Mouse (Mus musculus) liver, embryonic 12.5 days (tissue): ENCODE results near the gene Col12a1. TPM values are rescaled to one million over a fixed set of nuclear protein-coding genes. Genes with fewer than 3 reads are reported as not detected.
"Not testable (repeated sequence)": the region's sequence is repeated elsewhere in the genome, so short reads cannot be mapped to it uniquely, and the experiment has no call there.

Source experiments
- ATAC-seq: fragments of 200-750 bp; cut with Nextera tagmentation; 2 replicates; pipeline ENCODE4 v1.8.0; 2017; ENCODE audit warnings: moderate number of reproducible peaks, mild to moderate bottlenecking, moderate library complexity
- H3K27ac ChIP-seq: fragments of 300-500 bp; sonication (generic); 2 replicates; pipeline ENCODE4 v1.5.1; 2016; ENCODE audit warnings: mild to moderate bottlenecking
- H3K27me3 ChIP-seq: fragments of 300-500 bp; sonication (generic); replicated peaks from 2 replicates; pipeline ENCODE4 v1.6.1; 2016; ENCODE audit warnings: mild to moderate bottlenecking, moderate library complexity
- H3K36me3 ChIP-seq: fragments of 300-500 bp; sonication (generic); 2 replicates; pipeline ENCODE4 v1.6.1; 2016; ENCODE audit warnings: mild to moderate bottlenecking, moderate library complexity
- H3K4me1 ChIP-seq: fragments of 300-500 bp; sonication (generic); 2 replicates; pipeline ENCODE4 v1.6.1; 2016
- H3K4me2 ChIP-seq: fragments of 300-500 bp; sonication (generic); 2 replicates; pipeline ENCODE4 v1.6.1; 2016; ENCODE audit warnings: mild to moderate bottlenecking, moderate library complexity
- H3K4me3 ChIP-seq: fragments of 300-500 bp; sonication (generic); 2 replicates; pipeline ENCODE4 v1.5.1; 2016; ENCODE audit warnings: mild to moderate bottlenecking, moderate library complexity
- H3K9ac ChIP-seq: fragments of 300-500 bp; sonication (generic); 2 replicates; pipeline ENCODE4 v1.6.1; 2016; ENCODE audit warnings: mild to moderate bottlenecking, moderate library complexity
- H3K9me3 ChIP-seq: fragments of 300-500 bp; sonication (generic); replicated peaks from 2 replicates; pipeline ENCODE4 v1.6.1; 2016; ENCODE audit warnings: mild to moderate bottlenecking, moderate library complexity
- WGBS: fragments of 180-500 bp; shearing (Covaris S2); methylation state at CpG from one replicate; pipeline ENCODE4 v1.1.7; 2016; ENCODE audit not compliant: insufficient replicate concordance; 5-methylcytosine and 5-hydroxymethylcytosine counted together
- polyA plus RNA-seq: library from polyadenylated mRNA; unstranded; fragments of >200 nt; fragmentation: Nextera tagmentation; extraction: Ambion mirVana; gene quantifications from 2 replicates; pipeline ENCODE4 v1.2.1, GENCODE M21; 2016

The Col12a1 gene
- polyA plus RNA-seq, 1 experiment from 2014 or later, result 1.4 TPM

DNA sequence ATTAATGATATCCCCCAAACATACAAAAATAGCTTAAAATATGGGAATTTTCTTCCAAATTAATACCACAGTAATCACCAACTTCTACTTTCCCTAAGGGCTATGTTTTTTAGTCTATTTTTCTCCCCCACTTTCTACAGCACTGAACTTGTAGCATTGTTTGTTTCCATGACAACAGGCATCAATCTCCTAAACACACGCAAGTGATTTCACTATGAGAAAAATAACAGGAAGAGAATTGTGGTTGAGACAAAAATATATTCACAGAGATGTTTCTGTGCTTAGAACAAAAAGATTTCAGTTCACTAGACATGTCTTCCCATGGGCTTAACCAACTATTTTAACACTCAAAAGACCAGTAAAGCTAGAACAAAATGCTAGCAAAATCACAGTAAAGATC is 32.6 kb downstream of the Col12a1 start:
- Histone ChIP-seq H3K4me2 (no peak overlapping the region), H3K4me1 (no peaks in the 10 kb centered on the region), H3K27ac (no peak overlapping the region), H3K9me3 (no peaks in the 10 kb centered on the region), H3K9ac (no peak overlapping the region), H3K36me3 (no peaks in the 10 kb centered on the region), H3K27me3 (no peaks in the 10 kb centered on the region), H3K4me3 (no peak overlapping the region)
- no peak for ATAC-seq
- WGBS, result 71% methylated on average over 1 of the region's 1 CpGs

GRCm38 (mm10) chr9:79680453-79681240 is 38.0 kb downstream of the Col12a1 start:
- H3K9me3 ChIP-seq, result no peaks in the 10 kb centered on the region
- H3K4me3 ChIP-seq, result no peak overlapping the region
- H3K27me3 ChIP-seq, result no peaks in the 10 kb centered on the region
- no peak overlapping the region for H3K27ac ChIP-seq
- H3K9ac ChIP-seq, result no peak overlapping the region
- H3K36me3 ChIP-seq, result no peaks in the 10 kb centered on the region
- 53% methylated on average over 4 of the region's 4 CpGs for WGBS
- H3K4me2 ChIP-seq, result no peak overlapping the region
- ATAC-seq, result no peak
- H3K4me1 ChIP-seq, result no peaks in the 10 kb centered on the region

DNA sequence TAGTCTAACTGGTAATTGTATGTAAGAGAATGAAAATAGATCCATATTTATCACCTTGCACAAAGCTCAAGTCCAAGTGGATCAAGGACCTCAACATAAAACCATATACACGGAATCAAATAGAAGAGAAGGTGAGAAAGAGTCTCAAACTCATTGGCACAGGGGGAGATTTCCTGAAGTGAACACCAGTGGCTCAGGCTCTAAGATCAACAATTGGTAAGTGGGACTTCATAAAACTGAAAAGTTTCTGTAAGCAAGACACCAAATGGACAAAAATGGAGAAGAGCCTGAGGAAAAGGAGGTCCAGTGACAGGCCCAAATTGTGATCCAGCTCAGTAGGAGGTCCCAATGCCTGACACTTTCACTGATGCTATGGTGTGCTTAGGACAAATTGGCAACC is 49.8 kb downstream of the Col12a1 start:
- H3K27me3 ChIP-seq, H3K4me3 ChIP-seq, H3K9me3 ChIP-seq, H3K36me3 ChIP-seq, H3K4me1 ChIP-seq, H3K9ac ChIP-seq, H3K4me2 ChIP-seq, H3K27ac ChIP-seq, ATAC-seq: not testable (repeated sequence)
- 56% methylated on average over 1 of the region's 1 CpGs for WGBS

DNA sequence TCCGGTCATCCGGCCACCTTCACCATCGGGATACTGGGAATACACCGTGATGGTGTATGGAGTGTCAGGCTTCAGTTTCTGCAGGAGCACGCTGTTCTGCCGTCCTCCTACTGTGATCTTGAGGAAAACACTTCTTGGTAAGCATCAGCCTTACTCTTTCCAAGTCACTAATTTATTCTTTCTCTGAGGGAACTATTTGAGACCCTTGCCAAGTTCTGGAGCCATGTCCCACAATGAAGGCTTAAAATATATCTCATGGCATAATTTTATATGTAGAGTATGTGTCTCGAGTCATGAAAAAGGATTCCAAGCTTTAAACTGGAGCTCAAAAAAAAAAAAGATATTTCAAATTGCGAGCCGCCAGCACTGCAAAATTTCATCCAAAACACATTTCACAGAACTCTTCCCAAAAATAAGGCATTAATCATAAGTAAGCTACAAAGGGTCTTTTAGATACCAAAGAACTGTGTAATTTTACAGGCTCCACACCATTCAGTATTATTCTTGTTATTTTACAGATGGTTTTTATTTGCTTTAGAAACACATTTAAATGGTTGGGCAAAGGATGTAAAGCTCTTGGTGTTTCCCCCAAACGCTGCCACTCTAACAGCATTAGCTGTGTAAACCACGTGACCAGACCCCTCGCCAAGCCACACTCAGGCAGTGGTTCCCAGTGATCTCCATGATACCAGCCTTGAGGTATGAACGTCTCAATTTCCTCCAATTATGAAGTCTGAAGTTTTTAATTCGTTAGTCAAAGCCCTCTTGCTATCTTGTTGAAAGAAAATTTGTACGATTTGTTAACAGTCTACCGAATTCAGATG is 65.1 kb downstream of the Col12a1 start:
- no peak overlapping the region for H3K4me2 ChIP-seq
- 66% methylated on average over 16 of the region's 16 CpGs for WGBS

GRCm38 (mm10) chr9:79648587-79648986 is 70.0 kb downstream of the Col12a1 start:
- H3K4me2 ChIP-seq, result no peak overlapping the region
- H3K4me3 ChIP-seq, result no peak overlapping the region
- H3K36me3 ChIP-seq, result no peaks in the 10 kb centered on the region
- 73% methylated on average over 9 of the region's 9 CpGs for WGBS
- H3K27ac ChIP-seq, result no peak overlapping the region
- ATAC-seq, result no peak
- no peaks in the 10 kb centered on the region for H3K9me3 ChIP-seq
- no peaks in the 10 kb centered on the region for H3K4me1 ChIP-seq
- H3K9ac ChIP-seq, result no peak overlapping the region
- H3K27me3 ChIP-seq, result no peaks in the 10 kb centered on the region

More for the DNA sequence above, 65.1 kb downstream of the Col12a1 start:
- Histone ChIP-seq H3K9ac (no peak overlapping the region), H3K36me3 (no peaks in the 10 kb centered on the region), H3K27ac (no peak overlapping the region), H3K4me3 (no peak overlapping the region), H3K4me1 (no peaks in the 10 kb centered on the region), H3K9me3 (no peaks in the 10 kb centered on the region), H3K27me3 (no peaks in the 10 kb centered on the region)
- no peak for ATAC-seq

- no peak overlapping the region for H3K4me3 ChIP-seq
- no peak for ATAC-seq
Observed at GRCm38 (mm10) chr9:79645757-79646156, 72.9 kb downstream of the Col12a1 start.

GRCm38 (mm10) chr9:79639430-79640090 is 79.1 kb downstream of the Col12a1 start:
- 56% methylated on average over 11 of the region's 11 CpGs for WGBS
- H3K36me3 ChIP-seq, result no peaks in the 10 kb centered on the region
- H3K27ac ChIP-seq, result no peak overlapping the region
- H3K4me3 ChIP-seq, result no peak overlapping the region
- no peaks in the 10 kb centered on the region for H3K4me1 ChIP-seq
- H3K4me2 ChIP-seq, result no peak overlapping the region
- no peaks in the 10 kb centered on the region for H3K9me3 ChIP-seq
- ATAC-seq, result no peak
- no peaks in the 10 kb centered on the region for H3K27me3 ChIP-seq
- no peak overlapping the region for H3K9ac ChIP-seq

More at GRCm38 (mm10) chr9:79645757-79646156, 72.9 kb downstream of the Col12a1 start:
- Histone ChIP-seq H3K27ac (no peak overlapping the region), H3K4me2 (no peak overlapping the region), H3K4me1 (no peaks in the 10 kb centered on the region), H3K27me3 (no peaks in the 10 kb centered on the region), H3K36me3 (no peaks in the 10 kb centered on the region), H3K9ac (no peak overlapping the region), H3K9me3 (no peaks in the 10 kb centered on the region)
- 63% methylated on average over 3 of the region's 3 CpGs for WGBS

DNA sequence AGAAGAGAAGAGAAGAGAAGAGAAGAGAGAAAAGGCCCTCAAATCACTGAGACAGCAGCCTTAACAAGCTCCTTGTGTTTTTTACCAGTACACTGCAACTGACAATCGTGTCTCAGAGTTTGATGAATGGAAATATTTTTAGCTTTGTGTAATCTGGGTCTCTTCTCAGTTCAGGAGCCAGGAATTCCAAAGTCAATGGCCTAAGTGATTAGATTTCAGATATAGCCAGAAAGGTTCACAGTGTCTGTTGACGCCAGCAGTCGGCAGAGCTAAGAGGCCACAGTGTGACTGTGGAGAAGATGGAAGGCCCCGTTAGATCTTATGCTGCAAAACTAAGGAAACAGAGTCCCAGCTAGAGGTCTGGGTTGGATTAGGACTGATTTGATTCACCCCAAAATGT is 80.8 kb downstream of the Col12a1 start:
- H3K27me3 ChIP-seq, result no peaks in the 10 kb centered on the region
- no peaks in the 10 kb centered on the region for H3K4me1 ChIP-seq
- 51% methylated on average over 4 of the region's 4 CpGs for WGBS
- no peaks in the 10 kb centered on the region for H3K9me3 ChIP-seq
- H3K36me3 ChIP-seq, result no peaks in the 10 kb centered on the region
- no peak overlapping the region for H3K27ac ChIP-seq
- H3K4me2 ChIP-seq, result no peak overlapping the region
- no peak for ATAC-seq
- no peak overlapping the region for H3K4me3 ChIP-seq
- H3K9ac ChIP-seq, result no peak overlapping the region

- ATAC-seq, result no peak
- Histone ChIP-seq H3K4me2 (no peak overlapping the region), H3K4me3 (no peak overlapping the region), H3K27ac (no peak overlapping the region), H3K4me1 (no peaks in the 10 kb centered on the region), H3K27me3 (no peaks in the 10 kb centered on the region), H3K9ac (no peak overlapping the region), H3K9me3 (no peaks in the 10 kb centered on the region), H3K36me3 (no peaks in the 10 kb centered on the region)
- WGBS, result 82% methylated on average over 1 of the region's 1 CpGs
Observed at GRCm38 (mm10) chr9:79634076-79634475, 84.6 kb downstream of the Col12a1 start.

DNA sequence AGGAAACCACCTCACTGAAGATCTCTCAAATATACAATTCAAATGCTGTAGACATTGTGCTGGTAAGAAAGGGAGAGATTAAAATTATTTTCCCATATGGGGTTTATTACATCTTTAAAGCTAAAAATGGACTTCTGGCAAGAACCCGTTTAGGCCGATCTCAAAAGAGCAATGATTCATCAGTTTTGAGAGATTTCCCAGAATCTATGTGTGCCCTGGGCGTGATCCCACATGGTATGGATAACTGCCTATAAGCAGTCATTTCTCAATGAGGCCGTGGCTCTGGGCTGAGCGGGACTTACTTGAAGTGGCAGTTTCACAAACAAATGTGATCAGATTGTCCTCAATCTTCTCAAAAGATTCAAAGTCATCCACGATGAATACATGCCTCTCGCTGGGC is 87.4 kb downstream of the Col12a1 start:
- H3K9ac ChIP-seq, result no peak overlapping the region
- H3K9me3 ChIP-seq, result no peaks in the 10 kb centered on the region
- WGBS, result 78% methylated on average over 7 of the region's 7 CpGs
- no peaks in the 10 kb centered on the region for H3K27me3 ChIP-seq
- no peak overlapping the region for H3K4me3 ChIP-seq
- no peak for ATAC-seq
- no peaks in the 10 kb centered on the region for H3K36me3 ChIP-seq
- H3K4me2 ChIP-seq, result no peak overlapping the region
- no peak overlapping the region for H3K27ac ChIP-seq
- H3K4me1 ChIP-seq, result no peaks in the 10 kb centered on the region

- Histone ChIP-seq H3K9me3 (no peaks in the 10 kb centered on the region), H3K36me3 (no peaks in the 10 kb centered on the region), H3K4me1 (no peaks in the 10 kb centered on the region), H3K4me2 (no peak overlapping the region), H3K4me3 (no peak overlapping the region), H3K27ac (no peak overlapping the region), H3K27me3 (no peaks in the 10 kb centered on the region), H3K9ac (no peak overlapping the region)
- peak; percentile 32; the same call in 1 of the 2 replicates for ATAC-seq
- 42% methylated on average over 6 of the region's 6 CpGs for WGBS
Observed at GRCm38 (mm10) chr9:79618839-79619597, 99.6 kb downstream of the Col12a1 start.
